Mouse (Mus musculus) lung, adult 2 months (tissue): ENCODE data around the gene Grhl3. TPM values are rescaled to one million over a fixed set of nuclear protein-coding genes. Genes with fewer than 3 reads are reported as not detected.
A peak's percentile ranks its signal among the peaks of the same experiment; 100 is the strongest.

Experiments used
- DNase-seq: peaks from one replicate; pipeline ENCODE4 v3.0.0; 2022
- H3K4me1 ChIP-seq: fragments of 200-500 bp; 2 replicates; pipeline ENCODE4 v1.6.1; 2011; ENCODE audit warnings: low read length; ENCODE audit not compliant: control insufficient read depth, insufficient read depth
- H3K4me3 ChIP-seq: fragments of 200-500 bp; replicated peaks from 2 replicates; pipeline ENCODE3; 2011; ENCODE audit warnings: low read depth, mild to moderate bottlenecking, control low read depth, low read length; ENCODE audit errors: extremely low read depth
- CTCF ChIP-seq: fragments of 200-500 bp; IDR thresholded peaks from 2 replicates; pipeline ENCODE4 v1.5.1; 2011; ENCODE audit warnings: mild to moderate bottlenecking, low read length, control low read depth; ENCODE audit not compliant: insufficient read depth
- POLR2A ChIP-seq: fragments of 200-500 bp; IDR thresholded peaks from 2 replicates; pipeline ENCODE4 v1.6.1; 2011; ENCODE audit warnings: low read depth, mild to moderate bottlenecking, control low read depth, low read length, borderline replicate concordance; ENCODE audit errors: extremely low read depth
- WGBS: fragments of 180-500 bp; shearing (Covaris S2); methylation state at CpG from one replicate; pipeline ENCODE4 v1.1.7; 2018; 5-methylcytosine and 5-hydroxymethylcytosine counted together
- polyA plus RNA-seq: library from polyadenylated mRNA; depleted of rRNA; stranded (reverse); fragments of >200 nt; gene quantifications from 2 replicates; pipeline ENCODE4 v1.2.3, GENCODE M21; 2012

The Grhl3 gene
- polyA plus RNA-seq, 1 experiment, result 6.3 TPM

DNA sequence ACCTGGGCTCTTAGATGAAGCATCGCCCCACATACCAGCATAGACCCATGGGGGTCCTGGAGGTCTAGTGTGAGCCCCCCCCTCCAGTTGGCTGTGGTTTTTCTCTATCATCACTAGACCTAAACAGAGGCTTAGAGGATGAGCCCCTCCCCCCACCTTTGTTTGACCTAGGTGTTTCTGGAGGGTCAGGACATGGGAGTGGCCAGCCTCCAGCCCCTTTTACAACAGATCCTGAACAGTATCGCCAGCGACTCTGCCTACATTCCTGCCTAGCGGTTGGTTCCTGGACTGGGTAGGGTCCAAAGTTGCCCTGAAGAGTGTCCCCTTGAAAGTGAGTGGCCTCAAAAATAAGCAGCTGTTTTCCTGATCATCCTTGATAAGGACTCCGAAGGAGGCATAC lies 5.1 kb upstream of the Grhl3 start:
- Histone ChIP-seq H3K4me3 (no peak overlapping the region), H3K4me1 (0 out of 2 replicates have a peak, but pooled peaks cover 3% of the 10 kb centered on the region)
- TF ChIP-seq CTCF, result no peak
- TF ChIP-seq POLR2A, result no peak
- 67% methylated on average over 5 of the region's 5 CpGs for WGBS
- no peak for DNase-seq

DNA sequence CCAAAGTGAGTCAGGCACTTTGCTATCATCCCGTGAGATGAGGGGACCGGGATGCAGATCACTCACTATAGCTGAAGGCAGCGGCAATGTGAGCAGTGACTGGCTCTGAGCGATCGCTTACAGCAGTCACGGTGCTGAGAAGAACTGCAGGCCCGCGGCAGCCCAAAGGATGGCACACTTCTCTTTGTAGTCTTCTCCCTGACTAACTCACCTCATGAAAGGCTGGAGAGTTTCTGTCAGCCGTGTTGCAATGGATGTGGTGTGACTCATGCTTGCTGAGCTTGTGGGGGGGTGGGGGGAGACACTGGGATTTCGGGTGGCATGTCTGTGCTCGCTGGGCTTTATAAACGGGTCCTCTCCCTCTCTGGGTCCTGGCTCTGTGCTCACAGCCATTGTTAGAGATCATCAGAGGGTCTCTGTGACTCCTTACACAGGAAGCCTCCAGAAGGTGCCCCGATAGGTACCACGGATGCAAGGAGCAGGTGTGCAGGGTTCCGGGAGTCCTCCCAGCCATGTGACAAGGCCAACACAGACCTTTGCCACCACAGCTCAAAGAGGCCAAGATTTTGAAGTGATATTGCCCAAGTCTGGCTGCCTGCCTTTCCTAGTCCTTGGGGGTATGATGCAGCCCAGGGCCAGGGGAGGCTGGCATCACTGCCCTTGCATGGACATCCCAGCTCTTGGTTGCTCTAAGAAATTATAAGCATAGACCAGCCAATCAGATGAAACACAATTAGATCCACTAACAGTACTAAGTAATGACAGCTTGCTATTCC lies 2.1 kb upstream of the Grhl3 start:
- DNase-seq, result no peak
- H3K4me3 ChIP-seq, result no peak overlapping the region
- WGBS, result 60% methylated on average over 15 of the region's 15 CpGs
- H3K4me1 ChIP-seq, result peaks cover 10% of the 10 kb centered on the region
- TF ChIP-seq POLR2A (no peak), CTCF (no peak)

DNA sequence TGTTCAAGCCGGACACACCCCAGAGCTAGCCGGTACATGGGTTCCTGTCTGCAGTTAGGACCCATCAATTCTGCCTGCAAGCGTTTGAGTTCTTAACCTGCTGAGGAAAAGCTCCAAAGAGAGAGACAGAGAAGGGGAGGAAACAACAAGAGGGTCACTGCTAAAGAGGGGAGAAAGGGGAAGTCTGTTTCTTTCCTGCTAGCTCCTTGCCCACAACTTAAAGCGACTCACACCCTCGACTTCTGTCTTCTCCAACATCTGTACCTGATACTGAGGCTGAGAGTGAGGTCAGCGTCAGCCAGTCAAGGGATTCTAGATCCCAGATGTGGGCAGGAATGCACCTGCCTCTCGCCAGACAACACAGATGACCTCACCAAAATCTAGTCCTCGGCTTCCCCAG lies 1.2 kb downstream of the Grhl3 start:
- no peak for TF ChIP-seq POLR2A
- TF ChIP-seq CTCF, result no peak
- no peak for DNase-seq

DNA sequence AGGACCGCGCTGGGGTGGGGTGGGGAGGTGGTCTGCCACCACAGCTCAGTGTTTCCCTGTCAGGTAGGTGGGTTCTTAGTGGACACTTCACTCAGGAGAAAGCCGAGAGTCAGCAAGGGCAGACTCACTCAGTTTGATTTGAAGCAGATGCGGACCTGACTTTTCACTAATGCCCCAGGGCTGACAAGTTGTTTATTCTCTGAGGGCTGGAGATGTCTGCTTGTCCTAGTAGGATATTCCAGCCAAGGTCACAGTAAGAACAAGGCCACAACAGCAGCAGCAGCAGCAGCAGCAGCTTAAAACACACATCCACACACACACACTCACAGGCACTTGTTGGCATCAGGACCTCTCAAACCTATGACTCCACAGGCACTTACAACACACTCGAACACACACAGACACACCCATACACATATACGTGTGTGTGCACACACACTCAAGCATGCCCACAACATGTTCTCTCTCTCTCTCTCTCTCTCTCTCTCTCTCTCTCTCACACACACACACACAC lies 2.3 kb downstream of the Grhl3 start:
- Histone ChIP-seq H3K4me3 (no peak overlapping the region), H3K4me1 (peaks cover 16% of the 10 kb centered on the region)
- no peak for DNase-seq
- 59% methylated on average over 6 of the region's 6 CpGs for WGBS
- TF ChIP-seq CTCF, result no peak
- no peak for TF ChIP-seq POLR2A

More for the DNA sequence above, 1.2 kb downstream of the Grhl3 start:
- H3K4me1 ChIP-seq, result peaks cover 16% of the 10 kb centered on the region
- H3K4me3 ChIP-seq, result no peak overlapping the region
- 36% methylated on average over 8 of the region's 8 CpGs for WGBS

DNA sequence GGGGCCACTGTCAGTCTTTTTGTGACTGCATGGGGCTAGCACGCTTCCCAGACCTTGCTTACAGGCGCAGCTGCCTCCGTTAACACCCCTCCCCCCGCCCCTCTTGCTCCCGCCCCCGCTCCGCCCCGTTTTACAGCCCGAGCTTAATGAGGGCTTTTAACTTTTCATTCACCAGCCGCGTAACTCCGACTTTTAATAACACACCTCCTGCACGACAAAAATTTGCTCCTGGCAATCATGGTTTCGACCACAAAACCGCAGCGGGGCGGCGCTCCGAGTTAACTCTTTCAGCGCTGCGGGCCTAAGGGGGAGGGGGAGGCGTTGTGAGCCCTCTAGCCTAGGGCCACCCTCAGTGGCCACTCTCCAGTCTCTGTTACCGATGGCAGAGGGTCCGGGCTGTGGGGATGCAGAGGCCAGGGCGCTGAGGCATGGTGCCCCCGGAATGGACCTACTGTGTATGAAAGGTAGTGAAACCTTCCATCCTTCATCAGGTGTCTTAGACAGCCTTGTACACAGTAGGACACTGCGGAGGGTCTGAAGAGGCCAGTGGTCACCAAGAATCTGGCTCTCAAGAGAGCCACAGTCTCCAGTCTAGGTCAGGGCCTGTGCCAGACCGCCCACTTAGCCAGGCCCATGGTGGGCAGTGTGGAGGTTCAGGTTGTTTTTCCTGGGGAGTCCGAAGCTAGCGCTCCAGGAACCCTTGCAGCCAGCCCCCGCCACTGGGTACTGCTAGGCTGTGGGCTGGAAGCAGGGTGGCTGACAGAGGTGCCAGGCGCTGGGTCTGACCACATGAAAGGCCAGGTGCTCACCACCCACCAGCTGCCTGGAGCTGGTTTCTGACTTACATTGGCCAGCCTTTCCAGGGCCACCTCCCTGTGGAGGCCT lies 3.0 kb downstream of the Grhl3 start:
- H3K4me3 ChIP-seq, result no peak overlapping the region
- H3K4me1 ChIP-seq, result peaks cover 16% of the 10 kb centered on the region
- no peak for TF ChIP-seq CTCF
- TF ChIP-seq POLR2A, result no peak
- DNase-seq, result peak; percentile 41
- 14% methylated on average over 32 of the region's 32 CpGs for WGBS

DNA sequence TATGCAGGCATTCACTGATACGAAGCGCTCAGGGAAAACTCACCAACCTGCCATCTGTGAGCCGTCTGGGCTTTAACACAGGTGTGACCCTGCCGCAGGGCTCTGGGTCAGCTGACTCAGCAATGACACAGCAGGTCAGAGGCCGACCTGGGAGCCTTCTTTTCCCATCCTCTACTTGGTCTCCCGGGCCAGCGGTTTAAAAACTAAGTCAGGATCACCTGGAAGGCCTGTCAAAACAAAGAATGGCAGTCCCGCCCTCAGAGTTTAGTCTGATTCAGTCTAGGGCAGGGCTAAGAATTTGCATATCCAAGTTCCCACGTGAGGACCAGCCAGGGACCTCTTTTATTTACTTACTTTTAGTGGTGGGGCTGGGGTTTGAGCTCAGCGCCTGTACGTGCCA lies 4.2 kb downstream of the Grhl3 start:
- Histone ChIP-seq H3K4me3 (no peak overlapping the region), H3K4me1 (peaks cover 16% of the 10 kb centered on the region)
- WGBS, result 17% methylated on average over 11 of the region's 11 CpGs
- no peak for DNase-seq
- TF ChIP-seq CTCF (no peak), POLR2A (no peak)

DNA sequence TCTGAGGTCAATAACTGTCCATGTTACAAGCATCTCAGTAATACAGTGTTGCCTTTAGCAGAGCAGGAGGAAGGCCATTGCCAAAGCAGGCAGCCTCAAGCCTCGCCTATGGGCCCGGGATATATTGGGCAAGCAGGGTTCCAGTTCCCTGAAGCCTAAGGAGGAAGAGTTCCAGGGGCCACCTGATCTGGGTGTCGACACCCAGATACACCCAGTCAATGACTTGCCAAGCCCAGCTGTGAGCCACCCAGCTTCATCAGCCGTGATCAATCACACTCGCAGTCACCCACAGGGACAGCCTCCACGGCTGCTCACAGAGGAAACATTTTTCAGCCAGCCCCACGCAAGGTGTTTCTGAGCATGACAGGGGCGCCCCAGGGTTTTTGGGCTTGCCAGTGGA lies 5.9 kb downstream of the Grhl3 start:
- no peak for DNase-seq
- 48% methylated on average over 8 of the region's 8 CpGs for WGBS
- TF ChIP-seq POLR2A (no peak), CTCF (no peak)
- Histone ChIP-seq H3K4me1 (peaks cover 7% of the 10 kb centered on the region; the same call in 1 of the 2 replicates), H3K4me3 (no peak overlapping the region)

DNA sequence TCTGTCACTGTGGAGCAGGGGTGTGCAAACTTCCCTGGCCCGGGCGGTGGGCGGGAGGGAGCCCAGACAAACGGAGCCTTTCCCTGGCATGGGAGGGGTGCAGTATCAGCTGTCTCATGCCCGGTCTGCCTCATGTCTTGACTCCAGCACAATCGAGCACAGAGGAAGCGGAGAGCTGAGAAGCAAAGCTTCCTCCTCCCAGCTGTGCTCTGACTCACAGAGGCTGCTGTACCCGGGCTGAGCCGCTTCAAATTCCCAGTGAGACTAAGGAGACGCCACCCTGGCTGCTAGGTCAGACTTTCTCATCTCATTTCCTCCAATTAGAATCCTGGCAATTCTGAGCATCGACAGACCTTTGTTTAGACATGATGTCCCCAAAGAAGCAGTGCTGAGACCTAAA lies 6.4 kb downstream of the Grhl3 start:
- no peak for DNase-seq
- TF ChIP-seq CTCF, result no peak
- 36% methylated on average over 11 of the region's 11 CpGs for WGBS
- peaks cover 7% of the 10 kb centered on the region; the same call in 1 of the 2 replicates for H3K4me1 ChIP-seq
- no peak overlapping the region for H3K4me3 ChIP-seq

DNA sequence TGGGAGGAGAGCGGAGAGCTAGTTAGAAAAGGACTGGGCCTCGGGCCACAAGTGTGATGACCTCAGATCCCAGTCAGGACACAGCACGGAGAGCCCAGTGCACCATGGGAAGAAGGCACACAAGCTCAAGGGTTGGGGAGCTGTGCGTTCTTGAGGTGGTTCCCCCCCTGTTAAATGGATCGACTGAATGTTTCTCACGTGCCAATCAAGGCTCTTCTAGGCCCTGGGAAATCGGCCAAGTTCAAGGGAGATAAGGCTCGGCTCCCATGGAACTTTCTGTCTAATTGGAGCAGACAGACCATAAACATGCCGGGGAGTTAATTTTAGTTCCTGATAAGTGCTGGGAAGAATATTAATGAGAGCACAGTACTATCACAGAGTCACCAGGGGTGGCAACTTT lies 8.0 kb downstream of the Grhl3 start:
- no peak for DNase-seq
- peaks cover 6% of the 10 kb centered on the region; the same call in 1 of the 2 replicates for H3K4me1 ChIP-seq
- WGBS, result 29% methylated on average over 9 of the region's 9 CpGs
- TF ChIP-seq CTCF (no peak), POLR2A (no peak)
- H3K4me3 ChIP-seq, result no peak overlapping the region

DNA sequence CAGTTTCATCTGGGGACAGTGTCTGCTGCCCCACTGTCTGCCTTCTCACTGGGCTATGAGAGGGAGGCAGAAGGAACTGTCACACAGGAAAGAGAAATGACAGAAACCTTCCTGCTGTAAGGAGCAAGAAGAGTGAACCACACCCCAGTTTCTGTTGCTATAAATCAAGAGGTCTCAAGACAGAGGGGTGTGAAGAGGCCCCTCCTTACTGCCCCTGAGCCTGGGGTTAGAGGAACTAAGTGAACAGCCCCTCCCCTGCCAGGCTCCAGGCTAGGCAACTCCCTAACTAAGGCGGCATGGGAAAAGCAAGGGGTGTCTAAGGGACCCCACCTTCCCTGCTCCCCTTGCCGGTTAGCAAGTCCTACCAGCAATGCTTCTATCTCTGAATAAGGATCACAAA lies 9.6 kb downstream of the Grhl3 start:
- H3K4me1 ChIP-seq, result no peaks in the 10 kb centered on the region
- 47% methylated on average over 2 of the region's 2 CpGs for WGBS
- DNase-seq, result no peak

More for the DNA sequence above, 9.6 kb downstream of the Grhl3 start:
- no peak for TF ChIP-seq POLR2A
- TF ChIP-seq CTCF, result no peak
- H3K4me3 ChIP-seq, result no peak overlapping the region
